Mouse (Mus musculus): ENCODE measurements at regions not wholly inside any gene's neighbourhood (a gene's known extent, or its start where the extent isn't known, plus 50 kb on each side); places are given as distances from the start of the nearest gene placed in this dataset.

- TF ChIP-seq TBP (conservative IDR thresholded peaks at IDR 0.05; ENCODE audit: low read depth, low read length) (no peak), POLR2A (IDR thresholded peaks at IDR 0.05; ENCODE audit: low read depth, low read length) (no peak), CTCF (conservative IDR thresholded peaks at IDR 0.05 in 1 of 2, IDR thresholded peaks at IDR 0.05 in 1 of 2; ENCODE audit: low read depth in 2 of 2, low read length in 2 of 2) (no peak), SIN3A (IDR thresholded peaks at IDR 0.05; ENCODE audit: low read length) (no peak), KAT2A (IDR thresholded peaks at IDR 0.05; ENCODE audit: insufficient replicate concordance, low read length) (no peak), ETS1 (conservative IDR thresholded peaks at IDR 0.05; ENCODE audit: low read depth, low read length) (no peak), RCOR1 (conservative IDR thresholded peaks at IDR 0.05; ENCODE audit: low read depth, low read length) (no peak), MAX (IDR thresholded peaks at IDR 0.05; ENCODE audit: low read length) (no peak), CHD2 (IDR thresholded peaks at IDR 0.05; ENCODE audit: low read length) (no peak), EP300 (IDR thresholded peaks at IDR 0.05; ENCODE audit: low read length) (no peak), ZMIZ1 (IDR thresholded peaks at IDR 0.05; ENCODE audit: low read depth, low read length) (no peak), NRF1 (IDR thresholded peaks at IDR 0.05; ENCODE audit: low read depth, low read length) (no peak), BHLHE40 (IDR thresholded peaks at IDR 0.05; ENCODE audit: low read depth, low read length) (no peak)
Observed at GRCm38 (mm10) chr6:13288500-13288899, 63.7 kb upstream of the Vwde start.

All from CH12.LX (cell line).